Mouse (Mus musculus) kidney, adult 18-20 months (tissue): ENCODE results near the gene Limd1.
"Not testable (repeated sequence)": the region's sequence is repeated elsewhere in the genome, so short reads cannot be mapped to it uniquely, and the experiment has no call there.

ENCODE experiments used
- DNase-seq: peaks from one replicate; pipeline ENCODE4 v3.0.0; 2021

Gene Limd1

DNA sequence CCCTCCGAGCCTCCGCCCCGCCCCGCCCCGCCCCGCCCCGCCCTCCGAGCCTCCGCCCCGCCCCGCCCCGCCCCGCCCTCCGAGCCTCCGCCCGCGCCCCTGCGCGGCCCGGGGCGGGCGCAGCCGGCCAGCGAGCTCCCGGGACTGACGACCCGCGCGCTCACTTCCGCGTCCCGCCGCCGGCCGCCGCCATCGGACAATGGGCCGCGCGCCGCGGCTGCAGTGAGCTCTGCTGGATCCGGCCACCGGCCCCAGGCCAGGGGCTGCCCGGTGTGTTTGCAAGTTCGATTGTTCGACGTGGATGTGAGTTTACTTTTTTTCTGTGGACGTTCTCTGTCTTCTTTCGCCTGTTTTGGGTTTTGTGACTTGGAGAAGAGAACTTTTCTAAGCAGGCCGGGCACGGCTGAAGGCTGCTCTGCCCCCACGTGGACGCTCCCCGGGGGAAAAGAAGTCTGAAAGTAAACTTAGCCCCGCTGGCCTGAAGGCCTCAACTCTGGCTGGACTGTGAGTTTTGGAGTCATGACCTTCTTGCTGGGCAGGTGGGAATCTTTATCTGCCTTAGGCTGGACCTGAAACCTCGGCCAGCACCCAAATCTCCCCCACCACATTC lies at the start of gene Limd1:
Gene Limd1, plus strand, starts transcription at position 121 of the 610 bp plus-strand sequence.
- peak; percentile 84 for DNase-seq

DNA sequence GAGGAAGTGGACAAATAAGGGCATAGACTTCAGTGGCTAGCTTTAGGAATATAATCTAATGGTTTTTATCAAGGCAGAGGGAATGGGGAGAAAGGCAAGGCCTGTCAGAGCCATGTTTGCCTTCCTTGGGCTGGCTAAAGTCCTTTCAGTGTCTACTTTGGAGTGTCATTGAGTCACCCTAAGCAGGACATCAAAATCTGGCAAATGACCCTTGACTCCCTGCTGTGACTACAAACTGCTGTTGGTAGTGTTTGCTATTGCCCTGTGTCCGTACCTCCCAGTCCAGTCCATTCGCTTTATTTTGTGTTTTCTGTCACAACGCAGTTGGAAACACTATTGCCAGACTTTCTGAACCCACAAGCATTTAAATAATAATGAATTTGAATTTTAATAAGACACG lies 48.6 kb upstream of the Limd1 start:
- no peak for DNase-seq

DNA sequence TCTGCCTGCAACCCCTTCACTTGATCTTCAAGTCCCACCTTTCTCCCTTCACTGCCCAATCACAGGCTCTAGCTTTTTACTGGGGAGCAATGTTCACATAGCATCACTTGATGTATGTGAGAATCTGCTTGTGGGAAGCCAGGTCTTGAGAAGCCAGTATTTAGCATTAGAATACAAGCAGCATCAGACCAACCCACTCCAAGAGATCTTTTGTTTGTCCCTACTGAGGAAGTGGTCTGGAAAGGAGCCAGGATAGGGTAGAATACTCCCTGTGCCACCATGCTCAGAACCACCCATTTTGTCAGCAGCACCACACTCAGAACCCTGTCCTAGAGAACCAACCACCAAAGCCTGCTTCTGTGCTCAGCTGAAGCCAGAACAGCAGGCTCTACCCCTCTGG lies 47.5 kb upstream of the Limd1 start:
- no peak for DNase-seq

DNA sequence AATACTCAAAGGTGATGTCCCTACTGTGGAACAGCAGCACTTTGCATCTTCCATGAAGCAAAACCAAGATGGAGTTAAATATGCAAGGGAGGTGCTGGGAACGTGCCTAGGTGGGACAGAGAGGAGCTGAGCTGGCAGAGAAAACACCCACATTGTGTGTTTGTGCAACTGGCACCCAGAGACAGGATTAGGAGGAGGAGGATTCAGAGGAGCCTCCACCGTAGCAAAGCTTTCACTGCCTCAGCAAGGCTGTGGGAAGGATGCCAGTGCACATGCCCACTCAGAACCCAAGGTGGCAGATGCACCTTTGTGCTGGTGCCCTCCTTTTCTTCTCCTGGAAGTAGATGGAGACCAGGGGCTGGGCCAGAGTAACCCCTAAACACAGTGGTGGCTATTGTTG lies 40.3 kb upstream of the Limd1 start:
- DNase-seq, result no peak

DNA sequence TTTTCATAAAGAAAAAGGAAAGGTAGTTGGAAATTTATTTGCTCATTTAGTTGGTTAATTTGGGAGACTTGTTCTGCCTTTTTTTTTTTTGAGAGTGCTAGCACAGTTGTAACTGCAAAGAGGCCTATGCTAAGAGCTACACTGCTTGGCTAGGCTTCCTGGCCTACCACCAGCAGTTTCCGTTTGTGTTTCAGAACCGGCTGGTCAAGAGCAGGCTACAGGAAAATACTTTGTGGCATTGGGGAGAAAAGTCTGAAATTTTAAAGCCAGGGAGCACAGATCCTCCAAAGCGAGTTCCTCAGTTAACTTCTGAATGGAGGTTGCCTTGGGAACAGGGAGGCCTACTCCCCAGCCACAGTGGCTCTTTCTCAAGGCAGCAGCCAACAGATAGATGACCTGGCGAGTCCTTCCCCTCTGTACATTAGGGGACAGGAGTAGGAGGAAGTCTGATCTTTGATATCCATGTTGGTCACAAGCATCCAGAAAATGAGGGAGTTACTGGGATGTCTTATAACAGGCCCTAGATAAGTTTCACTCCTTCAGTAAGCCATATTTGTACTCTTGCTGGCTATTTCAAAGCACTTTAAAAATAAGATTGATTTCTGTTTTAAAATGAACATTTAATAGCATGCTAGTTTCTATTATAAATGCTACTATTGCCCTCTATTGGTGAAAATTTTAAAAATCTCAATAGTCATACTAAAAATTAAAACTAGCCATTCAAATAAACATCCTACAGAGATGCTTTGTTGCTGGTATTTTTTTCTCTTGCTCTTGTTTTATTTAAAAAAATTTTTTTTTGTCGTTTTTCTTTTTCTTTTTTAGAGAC lies 38.1 kb upstream of the Limd1 start:
- DNase-seq, result no peak

DNA sequence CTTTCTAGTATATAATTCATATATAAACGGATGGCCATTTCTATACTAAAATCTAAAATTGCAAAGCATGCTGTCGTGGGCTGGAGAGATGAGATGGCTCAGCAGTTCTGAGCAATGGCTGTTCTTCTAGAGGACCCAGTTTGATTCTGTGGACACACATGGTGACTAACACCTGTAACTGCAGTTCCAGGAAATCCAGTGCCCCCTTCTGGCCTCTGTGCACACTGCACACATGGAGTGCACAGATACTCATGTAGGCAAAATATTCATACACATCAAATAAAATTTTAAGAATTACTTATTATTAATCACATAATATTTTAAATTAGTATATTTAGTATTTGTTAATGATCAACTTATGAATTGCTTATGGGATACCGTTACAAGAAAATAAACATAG lies 31.4 kb upstream of the Limd1 start:
- not testable (repeated sequence) for DNase-seq

DNA sequence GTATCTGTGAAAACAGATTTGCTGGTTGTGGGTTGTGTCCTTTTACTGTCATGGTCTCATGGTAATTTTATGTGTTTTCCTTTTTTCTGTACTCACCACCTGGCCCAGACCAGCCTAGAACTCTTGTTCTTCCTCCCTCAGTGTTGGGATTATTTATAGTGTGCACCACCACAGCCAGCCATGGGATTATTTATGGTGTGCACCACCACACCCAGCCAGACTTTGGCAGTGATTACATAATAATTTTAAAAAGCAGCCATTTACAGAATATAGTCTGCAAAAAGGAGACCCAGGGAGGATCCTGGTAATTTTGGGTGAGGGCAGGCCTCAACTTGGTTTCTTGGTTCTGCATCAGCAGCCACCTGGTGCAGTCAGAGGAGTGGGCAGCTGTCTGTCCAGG lies 29.9 kb upstream of the Limd1 start:
- no peak for DNase-seq

DNA sequence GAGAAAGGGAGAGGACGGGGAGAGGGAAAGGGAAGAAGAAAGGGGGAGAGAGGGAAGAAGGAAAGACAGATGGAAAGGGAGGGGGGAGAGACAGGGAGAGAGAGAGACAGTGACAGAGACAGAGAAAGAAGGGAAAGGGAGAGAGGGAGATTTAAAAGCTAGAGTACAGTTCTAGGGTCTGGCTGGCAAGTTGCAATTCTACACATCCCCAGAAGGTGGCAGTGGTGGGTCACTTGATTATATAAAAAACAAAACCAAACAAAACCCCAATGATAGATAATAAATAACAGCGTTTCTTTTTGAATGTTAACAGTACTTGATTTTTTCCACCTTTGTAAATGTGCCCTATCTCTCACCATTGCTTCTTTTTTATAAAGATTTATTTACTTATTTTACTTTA lies 28.3 kb upstream of the Limd1 start:
- peak; percentile 51 for DNase-seq

DNA sequence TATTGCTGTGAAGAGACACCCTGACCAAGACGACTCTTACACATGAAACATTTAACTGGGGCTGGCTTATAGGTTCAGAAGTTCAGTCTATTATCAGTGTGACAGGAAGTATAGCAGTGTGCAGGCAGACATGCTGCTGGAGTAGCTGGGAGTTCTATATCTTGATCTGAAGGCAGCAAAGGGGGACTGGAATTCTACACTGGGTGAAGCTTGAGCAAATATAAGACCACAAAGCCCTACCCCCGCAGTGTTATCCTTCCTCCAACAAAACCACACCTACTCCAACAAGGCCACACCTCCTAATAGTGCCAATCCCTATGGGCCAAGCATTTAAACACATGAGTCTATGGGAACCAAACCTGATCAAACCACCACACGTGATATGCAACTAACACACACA lies 26.7 kb upstream of the Limd1 start:
- DNase-seq, result no peak

DNA sequence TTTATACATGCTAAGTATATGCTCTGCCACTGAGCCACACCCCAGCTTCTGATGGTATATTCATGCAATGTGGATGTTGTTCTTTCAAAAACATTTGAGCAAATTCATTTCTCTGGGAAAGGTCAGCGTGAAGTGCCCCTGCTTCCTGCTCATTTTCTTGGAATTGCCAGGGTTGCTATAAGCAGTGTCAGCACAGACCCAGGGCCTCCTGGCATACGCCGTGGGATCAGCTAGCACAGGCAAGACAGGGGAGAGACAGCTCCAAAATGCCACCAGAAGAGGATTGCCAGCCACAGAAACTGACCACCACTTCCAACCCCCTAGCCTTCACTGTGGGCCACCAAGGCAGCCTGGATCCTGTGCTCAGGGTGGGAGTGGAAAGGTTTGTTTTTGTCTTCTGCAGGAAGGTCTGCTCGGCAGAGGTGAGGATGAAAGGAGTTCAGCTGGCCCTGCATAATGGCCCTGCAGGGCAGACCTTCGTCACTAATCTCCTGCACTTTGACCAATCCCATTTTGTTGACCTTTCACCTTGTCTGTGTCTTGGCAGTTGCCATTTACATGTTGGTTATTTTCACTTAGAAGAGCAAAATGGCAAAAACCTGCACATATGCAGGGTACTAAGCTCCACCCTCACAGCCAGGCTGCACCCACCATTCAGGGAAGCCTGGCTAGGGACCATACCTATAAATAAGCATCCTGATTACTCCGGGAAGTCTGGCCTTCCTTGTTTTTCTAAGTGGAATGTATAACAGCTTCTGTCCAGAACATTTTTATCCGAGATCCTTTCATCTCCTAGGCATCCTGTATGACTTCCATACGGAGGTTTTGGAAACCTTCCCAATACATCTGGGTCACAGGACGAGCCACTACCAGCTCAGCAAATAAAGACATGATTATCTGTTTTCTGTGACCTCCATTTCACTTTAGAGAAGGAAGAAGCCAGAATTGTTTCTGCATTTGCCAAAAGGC lies 21.6 kb upstream of the Limd1 start:
- DNase-seq, result peak; percentile 14

DNA sequence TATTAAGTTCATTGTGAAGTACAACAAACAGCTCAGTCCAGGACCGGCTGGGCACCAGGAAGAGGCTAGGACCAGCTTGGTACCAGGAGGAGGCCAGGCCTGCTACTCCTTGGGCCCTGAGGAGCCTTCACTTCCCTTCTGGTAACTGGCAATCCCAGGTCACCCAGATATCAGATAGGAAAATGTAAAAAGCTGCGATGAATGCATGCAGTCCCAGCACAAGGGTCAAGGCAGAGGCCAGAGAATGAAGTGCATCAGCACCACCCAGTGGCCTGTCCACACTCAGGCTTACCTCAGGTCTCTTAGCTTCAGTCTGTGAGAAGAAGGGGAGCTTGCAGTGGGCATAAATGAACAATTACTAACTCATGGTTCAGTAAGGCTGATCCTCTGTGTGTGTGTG lies 20.9 kb upstream of the Limd1 start:
- peak; percentile 36 for DNase-seq

DNA sequence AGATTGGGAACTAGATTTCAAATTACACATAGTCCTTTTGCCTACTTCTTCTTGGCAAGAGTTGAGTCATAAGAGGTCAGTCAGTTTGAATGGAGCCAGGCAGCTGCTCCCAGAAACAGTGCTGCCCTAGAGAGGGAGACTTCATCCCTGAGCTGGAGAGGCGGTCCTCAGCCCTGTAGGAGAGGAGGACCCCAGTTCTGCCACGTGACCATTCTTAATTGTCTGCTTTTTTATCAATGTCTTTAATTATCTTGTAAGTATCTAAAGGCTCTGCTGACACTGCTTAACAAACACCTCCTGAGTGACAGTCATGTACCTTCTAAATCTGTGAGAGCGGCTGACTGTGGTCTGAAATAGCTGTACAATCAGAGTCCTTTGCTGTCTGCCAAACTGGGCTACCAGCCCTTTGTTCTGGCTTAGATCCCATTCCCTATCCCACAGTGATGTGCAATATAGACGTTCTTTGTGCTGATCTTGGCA lies 11.3 kb upstream of the Limd1 start:
- no peak for DNase-seq

DNA sequence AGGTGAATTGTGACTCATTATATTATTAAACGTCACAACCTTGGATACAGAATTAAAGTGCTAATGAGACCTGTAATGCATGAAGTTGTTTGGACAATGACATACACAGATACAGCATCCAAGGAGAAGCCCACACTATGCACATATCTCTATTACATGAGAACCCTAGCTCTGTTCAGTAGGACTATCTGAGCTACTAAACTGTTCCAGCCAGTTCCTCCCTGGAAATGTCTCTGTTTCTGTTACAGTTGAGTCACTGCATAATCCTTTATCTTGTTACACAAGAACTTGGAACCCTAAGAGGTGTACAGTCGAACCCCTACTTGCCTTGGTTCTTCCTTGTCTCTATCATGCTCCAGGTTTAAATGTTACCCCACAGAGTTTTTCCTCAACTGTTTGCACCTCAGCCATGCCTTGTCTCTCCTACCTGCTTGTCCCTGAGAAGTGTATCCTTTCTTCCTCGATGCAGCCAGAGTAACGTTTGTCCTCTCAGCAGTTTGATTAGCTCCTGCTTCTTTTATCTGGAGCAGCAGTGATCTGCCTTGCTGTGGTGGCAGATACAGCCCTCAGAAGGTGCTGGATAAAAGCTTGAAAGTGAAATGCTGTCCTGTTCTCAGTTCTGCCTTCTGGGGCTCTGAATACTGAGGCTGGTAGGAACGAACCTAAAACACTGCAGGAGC lies 10.0 kb upstream of the Limd1 start:
- DNase-seq, result no peak

DNA sequence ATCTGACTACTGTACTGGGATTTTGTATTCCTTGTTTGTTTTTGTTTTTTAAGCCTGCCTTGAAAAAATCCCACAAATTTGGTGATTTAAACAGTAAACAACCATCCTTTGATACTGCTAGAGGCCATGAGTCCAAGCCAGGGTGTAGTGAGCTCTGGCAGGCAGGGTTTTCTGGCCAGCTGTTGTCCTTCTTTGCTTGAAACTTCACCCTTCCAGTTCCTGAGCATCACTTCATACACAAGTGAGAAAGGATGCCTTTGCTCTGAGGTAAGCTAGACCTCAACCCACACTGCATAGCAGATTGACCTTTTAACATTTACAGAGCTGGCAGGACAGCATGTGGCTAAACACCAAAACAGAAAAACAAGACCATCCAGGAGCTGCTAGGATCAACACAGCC lies 9.4 kb upstream of the Limd1 start:
- no peak for DNase-seq

DNA sequence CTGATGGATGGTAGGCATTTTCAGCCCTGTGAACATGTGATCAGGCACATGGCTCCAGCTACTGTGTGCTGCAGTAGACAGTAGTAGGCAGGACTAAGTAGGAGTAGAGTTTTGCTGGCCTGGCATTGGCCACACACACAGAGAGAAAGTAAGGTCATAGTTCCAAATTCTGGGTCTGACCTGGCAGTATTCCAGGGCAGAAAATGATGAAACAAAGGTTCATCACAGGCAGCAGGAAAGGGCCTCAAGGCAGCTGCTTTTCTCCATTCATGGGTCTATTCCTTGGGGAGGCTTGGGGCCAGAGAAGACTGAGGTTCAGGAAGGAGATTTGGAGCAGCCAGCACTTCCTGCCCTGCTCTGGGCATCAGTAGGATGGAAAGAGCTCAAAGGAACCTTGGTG lies 5.1 kb upstream of the Limd1 start:
- DNase-seq, result peak; percentile 40

DNA sequence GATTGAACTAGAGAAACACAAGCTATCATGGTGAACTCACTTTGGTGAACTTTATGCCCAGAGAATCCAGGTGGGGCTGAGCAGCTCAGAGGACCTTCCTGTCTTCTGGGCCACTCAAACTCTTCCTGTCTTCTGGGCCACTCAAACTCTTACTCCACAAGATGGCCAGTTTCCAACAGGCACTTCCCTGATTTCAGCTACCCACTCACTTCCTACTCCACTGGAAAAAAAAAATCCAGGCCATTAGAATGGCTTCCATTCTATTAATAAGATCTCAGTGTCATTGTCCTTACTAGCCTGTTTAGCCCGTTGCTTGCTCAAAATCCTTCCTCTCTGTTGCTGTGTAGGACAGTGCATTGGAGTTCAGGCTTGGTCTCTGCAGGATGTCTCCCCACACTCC lies 2.9 kb upstream of the Limd1 start:
- no peak for DNase-seq

DNA sequence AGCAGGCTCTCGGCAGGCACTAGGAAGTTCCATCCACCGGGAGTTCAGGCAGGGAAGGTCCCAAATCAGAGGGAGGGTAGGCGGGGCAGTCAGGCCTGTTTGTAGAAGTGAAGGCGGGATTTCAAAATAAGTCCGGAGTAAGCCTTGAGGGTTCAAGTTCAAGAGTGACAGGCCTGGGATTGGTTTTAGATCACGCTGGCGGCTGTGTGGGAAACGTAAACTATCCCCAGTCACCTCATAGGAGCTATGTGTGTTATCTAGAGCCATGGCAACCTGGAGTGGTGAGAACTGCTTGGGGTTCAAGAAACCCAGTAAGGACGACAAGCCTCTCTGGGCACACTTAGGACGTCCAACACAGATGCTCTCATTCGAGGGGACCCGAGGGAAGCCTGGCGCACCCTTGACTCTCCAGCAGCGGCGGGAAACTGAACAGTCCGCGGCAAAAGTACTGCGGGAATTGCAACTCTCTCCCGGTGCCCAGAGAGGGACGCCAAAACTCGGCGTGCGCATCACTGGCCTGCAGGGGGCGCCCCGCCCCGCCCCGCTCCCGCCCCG lies 398 bp upstream of the Limd1 start:
- DNase-seq, result peak; percentile 63

DNA sequence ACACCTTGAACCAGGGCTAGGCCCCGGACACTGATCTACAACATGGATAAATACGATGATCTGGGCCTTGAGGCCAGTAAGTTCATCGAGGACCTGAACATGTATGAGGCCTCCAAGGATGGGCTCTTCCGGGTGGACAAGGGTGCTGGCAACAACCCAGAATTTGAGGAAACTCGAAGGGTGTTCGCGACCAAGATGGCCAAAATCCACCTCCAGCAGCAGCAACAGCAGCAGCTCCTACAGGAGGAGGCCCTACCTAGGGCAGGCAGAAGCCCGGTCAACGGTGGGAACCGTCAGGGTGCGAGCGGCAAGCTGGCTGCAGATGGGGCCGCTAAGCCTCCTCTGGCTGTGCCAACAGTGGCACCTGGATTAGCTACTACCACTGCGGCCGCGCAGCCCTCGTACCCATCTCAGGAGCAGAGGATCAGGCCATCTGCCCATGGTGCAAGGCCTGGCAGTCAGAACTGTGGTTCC lies 727 bp downstream of the Limd1 start:
- no peak for DNase-seq

DNA sequence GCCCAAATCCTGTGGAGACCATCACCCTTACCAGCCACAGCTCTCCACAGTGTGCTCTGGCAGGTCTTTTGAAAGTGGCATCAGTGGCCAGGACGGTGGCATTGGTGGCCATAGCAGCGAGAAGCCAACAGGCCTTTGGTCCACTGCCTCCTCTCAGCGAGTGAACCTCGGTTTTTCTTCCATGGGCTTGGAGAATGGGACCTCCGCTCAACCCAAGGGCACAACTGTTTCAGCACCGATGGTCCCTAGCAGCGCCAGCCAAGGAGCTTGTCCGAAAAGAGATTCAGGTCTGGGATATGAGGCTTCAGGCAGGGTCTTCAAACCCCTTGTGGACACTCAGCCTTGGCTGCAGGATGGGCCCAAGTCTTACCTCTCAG lies 1.4 kb downstream of the Limd1 start:
- no peak for DNase-seq

DNA sequence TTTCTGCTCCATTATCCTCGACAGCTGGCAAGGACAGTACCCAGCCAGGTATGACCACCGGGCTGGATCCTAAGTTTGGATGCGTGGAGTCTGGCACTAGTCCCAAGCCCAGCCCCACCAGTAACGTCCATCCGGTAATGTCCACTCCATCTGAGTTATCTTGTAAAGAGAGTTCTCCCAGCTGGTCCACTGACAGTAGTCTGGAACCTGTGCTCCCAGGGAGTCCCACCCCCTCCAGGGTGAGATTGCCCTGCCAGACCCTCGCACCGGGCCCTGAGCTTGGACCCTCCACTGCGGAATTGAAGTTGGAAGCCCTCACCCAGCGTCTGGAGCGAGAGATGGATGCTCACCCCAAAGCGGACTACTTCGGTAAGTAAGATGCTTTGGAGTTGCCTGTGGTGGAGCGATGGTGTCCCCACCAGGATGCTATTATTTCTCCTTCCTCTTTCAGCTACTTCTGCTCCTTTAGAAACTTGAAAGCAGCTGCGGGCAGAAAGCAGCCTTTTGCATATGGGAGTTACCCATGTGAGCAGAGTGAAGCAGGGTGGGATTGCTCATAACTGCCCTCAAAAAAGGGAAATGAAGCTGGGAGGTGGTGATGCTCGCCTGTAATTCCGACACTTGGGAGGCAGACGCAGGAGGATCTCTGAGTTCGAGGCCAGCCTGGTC lies 1.9 kb downstream of the Limd1 start:
- DNase-seq, result no peak

DNA sequence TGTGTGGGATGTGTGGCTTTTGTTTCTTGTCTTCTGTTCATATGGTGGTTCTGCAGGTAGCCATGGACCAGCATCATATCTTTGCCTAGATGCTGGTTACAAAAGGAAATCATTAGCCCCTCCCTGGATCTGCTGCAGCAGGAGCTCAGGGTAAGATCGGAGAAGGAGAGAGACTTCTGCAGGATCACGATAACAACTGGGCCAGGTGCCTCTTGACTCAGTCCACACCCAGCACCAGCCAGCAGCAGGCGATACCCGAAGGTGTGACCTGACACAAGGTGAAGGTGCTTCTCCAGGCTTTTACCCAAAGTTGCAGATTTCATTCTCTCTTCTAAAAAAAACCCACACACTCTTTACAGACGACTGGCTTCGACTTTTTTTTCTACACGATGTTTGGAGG lies 2.6 kb downstream of the Limd1 start:
- DNase-seq, result no peak

DNA sequence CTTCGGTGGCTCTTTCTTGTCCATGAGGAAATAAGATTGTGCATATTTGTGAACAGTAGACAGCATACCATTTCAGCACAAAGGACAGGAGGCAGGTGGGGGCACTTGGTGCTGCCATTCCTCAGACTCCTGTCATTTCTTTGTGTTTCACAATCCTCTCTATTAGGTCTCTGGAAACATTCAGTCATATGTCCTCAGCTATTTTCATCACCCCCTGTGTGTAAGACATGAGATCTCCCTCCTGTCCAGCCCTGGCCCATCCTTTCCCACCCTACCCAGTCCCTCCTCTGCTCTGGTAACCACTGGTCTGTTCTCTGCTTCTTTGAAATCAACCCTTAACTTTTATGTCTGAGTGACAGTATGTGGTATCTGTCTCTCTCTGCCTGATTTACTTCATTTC lies 5.1 kb downstream of the Limd1 start:
- DNase-seq, result no peak
